Mouse (Mus musculus): ENCODE results near the gene Ncs1. TPM values are rescaled to one million over a fixed set of nuclear protein-coding genes. Genes with fewer than 3 reads are reported as not detected.

The Ncs1 gene
- polyA plus RNA-seq, 1 experiment: 2.4 TPM

- 0% methylated on average over 4 of the region's 4 CpGs for WGBS
- Histone ChIP-seq H3K4me1 (replicated peaks; ENCODE audit: control insufficient read depth, insufficient read depth, low read length) (peaks cover 5% of the 10 kb centered on the region), H3K36me3 (ENCODE audit: control insufficient read depth, insufficient read depth, low read length) (no peaks in the 10 kb centered on the region), H3K27me3 (ENCODE audit: control insufficient read depth, insufficient read depth, low read length) (no peaks in the 10 kb centered on the region), H3K4me3 (ENCODE audit: control insufficient read depth, insufficient read depth, low read length) (no peak overlapping the region), H3K27ac (ENCODE audit: control insufficient read depth, insufficient read depth, low read length) (no peak overlapping the region)
- TF ChIP-seq POLR2A (IDR thresholded peaks at IDR 0.05; ENCODE audit: control insufficient read depth, extremely low read depth, insufficient read depth, low read length, poor library complexity) (no peak), CTCF (IDR thresholded peaks at IDR 0.05; ENCODE audit: borderline replicate concordance, control insufficient read depth, extremely low read depth, insufficient read depth, low read length, poor library complexity) (peak; percentile 95)
- DNase-seq: peak; percentile 79
Measured at GRCm38 (mm10) chr2:31294985-31295384, 49.4 kb downstream of the Ncs1 start.

DNA sequence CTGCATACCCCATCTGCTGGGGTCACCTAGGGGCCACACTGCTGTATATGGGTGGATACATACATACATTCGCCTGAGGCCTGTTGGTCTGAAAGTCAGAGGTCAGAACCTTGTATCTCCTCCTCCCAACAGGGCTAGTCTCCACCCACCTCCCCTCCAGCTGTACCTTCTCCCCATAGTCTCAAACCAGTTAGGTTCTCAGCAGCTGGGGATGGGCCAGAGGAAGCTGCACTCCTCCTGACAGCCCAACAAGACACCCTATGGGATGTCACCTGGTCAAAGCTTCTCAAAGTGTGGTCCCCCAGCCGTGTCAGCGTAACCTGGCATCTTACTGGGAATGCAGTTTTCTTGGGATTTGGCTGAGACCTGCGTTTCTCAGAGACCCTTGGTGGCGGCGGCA is 50.8 kb downstream of the Ncs1 start:
- Histone ChIP-seq H3K36me3 (ENCODE audit: control insufficient read depth, insufficient read depth, low read length) (no peaks in the 10 kb centered on the region), H3K27me3 (ENCODE audit: control insufficient read depth, insufficient read depth, low read length) (no peaks in the 10 kb centered on the region), H3K27ac (ENCODE audit: control insufficient read depth, insufficient read depth, low read length) (no peak overlapping the region), H3K4me3 (ENCODE audit: control insufficient read depth, insufficient read depth, low read length) (no peak overlapping the region), H3K4me1 (replicated peaks; ENCODE audit: control insufficient read depth, insufficient read depth, low read length) (peaks cover 5% of the 10 kb centered on the region)
- TF ChIP-seq POLR2A (IDR thresholded peaks at IDR 0.05; ENCODE audit: control insufficient read depth, extremely low read depth, insufficient read depth, low read length, poor library complexity): no peak
- TF ChIP-seq CTCF (IDR thresholded peaks at IDR 0.05; ENCODE audit: borderline replicate concordance, control insufficient read depth, extremely low read depth, insufficient read depth, low read length, poor library complexity): no peak
- no peak for DNase-seq
- WGBS: 94% methylated on average over 6 of the region's 6 CpGs

- peaks cover 5% of the 10 kb centered on the region for H3K4me1 ChIP-seq (replicated peaks; ENCODE audit: control insufficient read depth, insufficient read depth, low read length)
- 13% methylated on average over 17 of the region's 17 CpGs for WGBS
- H3K4me3 ChIP-seq (ENCODE audit: control insufficient read depth, insufficient read depth, low read length): peak overlapping the region; percentile 69
- H3K27me3 ChIP-seq (ENCODE audit: control insufficient read depth, insufficient read depth, low read length): no peaks in the 10 kb centered on the region
- peak; percentile 54 for DNase-seq
- H3K27ac ChIP-seq (ENCODE audit: control insufficient read depth, insufficient read depth, low read length): no peak overlapping the region
- H3K36me3 ChIP-seq (ENCODE audit: control insufficient read depth, insufficient read depth, low read length): no peaks in the 10 kb centered on the region
- TF ChIP-seq CTCF (IDR thresholded peaks at IDR 0.05; ENCODE audit: borderline replicate concordance, control insufficient read depth, extremely low read depth, insufficient read depth, low read length, poor library complexity) (no peak), POLR2A (IDR thresholded peaks at IDR 0.05; ENCODE audit: control insufficient read depth, extremely low read depth, insufficient read depth, low read length, poor library complexity) (no peak)
Measured at GRCm38 (mm10) chr2:31297602-31298268, 52.1 kb downstream of the Ncs1 start.

DNA sequence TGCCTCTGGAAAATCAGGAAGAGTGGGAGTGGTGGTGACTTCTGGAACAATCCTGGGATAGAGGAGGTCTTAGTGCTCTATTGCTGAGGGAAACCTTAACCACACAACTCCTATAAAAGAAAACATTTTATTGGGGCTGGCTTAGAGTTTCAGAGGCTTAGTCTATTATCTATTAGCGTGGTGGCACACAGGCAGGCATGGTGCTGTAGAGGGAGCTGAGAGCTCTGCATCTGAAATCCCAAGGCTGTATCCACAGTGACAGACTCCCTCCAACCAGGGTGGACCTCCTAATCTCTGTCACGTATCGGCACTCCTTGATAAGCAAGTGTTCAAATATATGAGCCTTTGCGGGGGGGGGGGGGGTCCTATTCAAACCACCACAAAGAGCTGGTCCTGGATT is 53.2 kb downstream of the Ncs1 start:
- Histone ChIP-seq H3K4me3 (ENCODE audit: control insufficient read depth, insufficient read depth, low read length) (no peak overlapping the region), H3K36me3 (ENCODE audit: control insufficient read depth, insufficient read depth, low read length) (no peaks in the 10 kb centered on the region), H3K4me1 (replicated peaks; ENCODE audit: control insufficient read depth, insufficient read depth, low read length) (peaks cover 5% of the 10 kb centered on the region), H3K27ac (ENCODE audit: control insufficient read depth, insufficient read depth, low read length) (no peak overlapping the region), H3K27me3 (ENCODE audit: control insufficient read depth, insufficient read depth, low read length) (no peaks in the 10 kb centered on the region)
- no peak for DNase-seq
- 74% methylated on average over 4 of the region's 4 CpGs for WGBS
- TF ChIP-seq POLR2A (IDR thresholded peaks at IDR 0.05; ENCODE audit: control insufficient read depth, extremely low read depth, insufficient read depth, low read length, poor library complexity) (no peak), CTCF (IDR thresholded peaks at IDR 0.05; ENCODE audit: borderline replicate concordance, control insufficient read depth, extremely low read depth, insufficient read depth, low read length, poor library complexity) (no peak)

- Histone ChIP-seq H3K4me1 (replicated peaks; ENCODE audit: control insufficient read depth, insufficient read depth, low read length) (peaks cover 5% of the 10 kb centered on the region), H3K27ac (ENCODE audit: control insufficient read depth, insufficient read depth, low read length) (no peak overlapping the region), H3K27me3 (ENCODE audit: control insufficient read depth, insufficient read depth, low read length) (no peaks in the 10 kb centered on the region), H3K36me3 (ENCODE audit: control insufficient read depth, insufficient read depth, low read length) (no peaks in the 10 kb centered on the region), H3K4me3 (ENCODE audit: control insufficient read depth, insufficient read depth, low read length) (no peak overlapping the region)
- TF ChIP-seq POLR2A (IDR thresholded peaks at IDR 0.05; ENCODE audit: control insufficient read depth, extremely low read depth, insufficient read depth, low read length, poor library complexity) (no peak), CTCF (IDR thresholded peaks at IDR 0.05; ENCODE audit: borderline replicate concordance, control insufficient read depth, extremely low read depth, insufficient read depth, low read length, poor library complexity) (no peak)
- 30% methylated on average over 4 of the region's 4 CpGs for WGBS
- peak; percentile 21 for DNase-seq
Measured at GRCm38 (mm10) chr2:31299266-31299665, 53.6 kb downstream of the Ncs1 start.

- no peak overlapping the region for H3K27ac ChIP-seq (ENCODE audit: control insufficient read depth, insufficient read depth, low read length)
- no peaks in the 10 kb centered on the region for H3K27me3 ChIP-seq (ENCODE audit: control insufficient read depth, insufficient read depth, low read length)
- TF ChIP-seq POLR2A (IDR thresholded peaks at IDR 0.05; ENCODE audit: control insufficient read depth, extremely low read depth, insufficient read depth, low read length, poor library complexity): no peak
- no peak for TF ChIP-seq CTCF (IDR thresholded peaks at IDR 0.05; ENCODE audit: borderline replicate concordance, control insufficient read depth, extremely low read depth, insufficient read depth, low read length, poor library complexity)
- H3K36me3 ChIP-seq (ENCODE audit: control insufficient read depth, insufficient read depth, low read length): no peaks in the 10 kb centered on the region
- no peak overlapping the region for H3K4me3 ChIP-seq (ENCODE audit: control insufficient read depth, insufficient read depth, low read length)
- 88% methylated on average over 10 of the region's 10 CpGs for WGBS
- peaks cover 5% of the 10 kb centered on the region for H3K4me1 ChIP-seq (replicated peaks; ENCODE audit: control insufficient read depth, insufficient read depth, low read length)
- no peak for DNase-seq
Measured at GRCm38 (mm10) chr2:31299996-31300395, 54.4 kb downstream of the Ncs1 start.

GRCm38 (mm10) chr2:31303177-31303576 is 57.6 kb downstream of the Ncs1 start:
- peaks cover 5% of the 10 kb centered on the region for H3K4me1 ChIP-seq (replicated peaks; ENCODE audit: control insufficient read depth, insufficient read depth, low read length)
- no peak overlapping the region for H3K4me3 ChIP-seq (ENCODE audit: control insufficient read depth, insufficient read depth, low read length)
- WGBS: 76% methylated on average over 9 of the region's 9 CpGs
- TF ChIP-seq CTCF (IDR thresholded peaks at IDR 0.05; ENCODE audit: borderline replicate concordance, control insufficient read depth, extremely low read depth, insufficient read depth, low read length, poor library complexity): no peak
- TF ChIP-seq POLR2A (IDR thresholded peaks at IDR 0.05; ENCODE audit: control insufficient read depth, extremely low read depth, insufficient read depth, low read length, poor library complexity): no peak
- H3K27me3 ChIP-seq (ENCODE audit: control insufficient read depth, insufficient read depth, low read length): no peaks in the 10 kb centered on the region
- H3K36me3 ChIP-seq (ENCODE audit: control insufficient read depth, insufficient read depth, low read length): no peaks in the 10 kb centered on the region
- H3K27ac ChIP-seq (ENCODE audit: control insufficient read depth, insufficient read depth, low read length): no peak overlapping the region
- DNase-seq: no peak

Measured in thymus, adult 2 months (tissue).